Mouse (Mus musculus) spleen, adult 12 weeks (tissue): ENCODE data around the gene Arhgap33.
"Not testable (repeated sequence)": the region's sequence is repeated elsewhere in the genome, so short reads cannot be mapped to it uniquely, and the experiment has no call there.

Experiments
- DNase-seq: peaks from one replicate; pipeline ENCODE4 v3.0.0; 2022; ENCODE audit warnings: low spot score

The Arhgap33 gene

GRCm38 (mm10) chr7:30493401-30493931 lies 41.4 kb downstream of the Arhgap33 start, which contains the start of gene Prodh2:
TSS of gene Prodh2 (plus strand) at chr7:30493622.
- DNase-seq, result no peak

DNA sequence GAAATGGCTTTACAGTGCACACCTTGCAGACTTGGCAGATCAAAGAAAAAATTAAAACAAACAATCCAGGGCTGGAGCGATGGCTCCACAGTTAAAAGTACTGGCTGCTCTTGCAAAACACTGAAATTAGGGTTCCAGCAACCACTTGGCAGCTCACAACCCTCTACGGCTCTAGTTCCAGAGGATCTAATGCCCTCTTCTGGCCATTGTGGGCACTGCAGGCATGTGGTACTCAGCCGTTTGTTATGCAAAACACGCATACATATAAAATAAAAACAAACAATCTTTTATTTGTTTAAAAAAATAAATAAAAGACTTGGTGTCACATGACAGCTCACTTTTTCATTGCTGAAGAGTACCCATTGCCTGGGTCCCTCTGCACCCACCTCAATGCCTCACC lies 42.1 kb downstream of the Arhgap33 start:
- DNase-seq, result peak; percentile 59

DNA sequence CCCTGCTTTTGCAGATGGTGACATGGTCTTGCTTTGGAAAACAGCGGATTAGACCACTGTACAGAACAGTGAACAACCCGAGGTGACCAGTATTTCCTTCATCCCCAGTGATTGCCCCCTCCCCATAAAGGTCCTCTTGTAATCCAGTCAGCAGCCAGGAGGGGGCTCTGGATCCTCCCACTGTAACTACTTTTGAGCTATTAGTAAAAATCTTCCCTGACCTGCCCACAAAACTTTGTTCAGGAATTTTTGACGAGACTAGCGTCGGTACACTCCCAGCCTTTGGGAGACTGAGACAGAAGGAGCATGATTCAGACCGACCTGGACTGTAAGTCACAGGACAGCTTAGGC lies 43.9 kb downstream of the Arhgap33 start:
- DNase-seq, result no peak

GRCm38 (mm10) chr7:30490251-30490956 lies 44.5 kb downstream of the Arhgap33 start:
- DNase-seq, result peak; percentile 29

DNA sequence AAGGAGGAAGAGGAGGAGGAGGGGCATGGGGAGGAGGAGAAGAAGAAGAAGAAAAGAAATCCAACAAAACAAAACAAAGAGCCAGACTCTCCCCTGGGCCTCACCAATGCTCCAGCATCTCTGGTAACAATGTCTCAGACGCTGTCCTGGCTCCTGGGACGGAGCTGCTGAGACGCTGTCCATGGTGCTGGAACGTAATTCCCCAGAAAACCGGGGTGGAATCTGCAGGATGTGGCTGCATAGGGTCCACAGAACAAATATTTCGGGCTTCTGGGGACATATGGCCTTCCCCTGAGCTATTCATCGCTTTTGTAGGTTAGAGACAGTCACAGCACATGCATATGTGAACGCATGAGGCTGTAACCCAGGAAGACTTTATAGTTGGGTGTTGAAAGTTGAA lies 50.6 kb downstream of the Arhgap33 start:
- DNase-seq, result no peak

GRCm38 (mm10) chr7:30477415-30478381 lies 57.2 kb downstream of the Arhgap33 start:
- no peak for DNase-seq

GRCm38 (mm10) chr7:30476136-30476535 lies 58.7 kb downstream of the Arhgap33 start:
- not testable (repeated sequence) for DNase-seq

GRCm38 (mm10) chr7:30474999-30475398 lies 59.9 kb downstream of the Arhgap33 start:
- no peak for DNase-seq

- no peak for DNase-seq
These were observed 62.4 kb downstream of the Arhgap33 start for GRCm38 (mm10) chr7:30472411-30472810.
